Mouse (Mus musculus): ENCODE data around the gene Svbp. TPM values are rescaled to one million over a fixed set of nuclear protein-coding genes. Genes with fewer than 3 reads are reported as not detected.

Gene Svbp
- polyA plus RNA-seq, 1 experiment from 2014 or later = 131 TPM

- Histone ChIP-seq H3K27ac (ENCODE audit: low read depth, low read length) (no peak overlapping the region), H3K36me3 (ENCODE audit: control insufficient read depth, insufficient read depth, low read length) (no peaks in the 10 kb centered on the region), H3K27me3 (ENCODE audit: control insufficient read depth, insufficient read depth, low read length) (no peaks in the 10 kb centered on the region), H3K4me3 (ENCODE audit: low read length) (no peak overlapping the region), H3K9ac (ENCODE audit: low read depth, low read length) (no peak overlapping the region), H3K9me3 (ENCODE audit: control insufficient read depth, low read length) (no peaks in the 10 kb centered on the region), H3K4me2 (replicated peaks; ENCODE audit: low read depth, low read length) (no peak overlapping the region), H3K4me1 (ENCODE audit: control insufficient read depth, insufficient read depth, low read length) (no peaks in the 10 kb centered on the region)
- no peak for ATAC-seq (ENCODE audit: low FRiP score, low TSS enrichment)
- WGBS = 83% methylated on average over 4 of the region's 4 CpGs
Observed at GRCm38 (mm10) chr4:119185771-119186170, 9.3 kb upstream of the Svbp start.

GRCm38 (mm10) chr4:119188060-119188785, 6.9 kb upstream of the Svbp start:
- Histone ChIP-seq H3K4me3 (ENCODE audit: low read length) (no peak overlapping the region), H3K36me3 (ENCODE audit: control insufficient read depth, insufficient read depth, low read length) (no peaks in the 10 kb centered on the region), H3K27ac (ENCODE audit: low read depth, low read length) (no peak overlapping the region), H3K27me3 (ENCODE audit: control insufficient read depth, insufficient read depth, low read length) (no peaks in the 10 kb centered on the region), H3K4me1 (ENCODE audit: control insufficient read depth, insufficient read depth, low read length) (no peaks in the 10 kb centered on the region), H3K9ac (ENCODE audit: low read depth, low read length) (no peak overlapping the region), H3K9me3 (ENCODE audit: control insufficient read depth, low read length) (no peaks in the 10 kb centered on the region), H3K4me2 (replicated peaks; ENCODE audit: low read depth, low read length) (no peak overlapping the region)
- no peak for ATAC-seq (ENCODE audit: low FRiP score, low TSS enrichment)
- WGBS = 45% methylated on average over 11 of the region's 11 CpGs

GRCm38 (mm10) chr4:119189392-119189791, 5.7 kb upstream of the Svbp start:
- no peaks in the 10 kb centered on the region for H3K27me3 ChIP-seq (ENCODE audit: control insufficient read depth, insufficient read depth, low read length)
- no peak overlapping the region for H3K4me2 ChIP-seq (replicated peaks; ENCODE audit: low read depth, low read length)
- no peak overlapping the region for H3K27ac ChIP-seq (ENCODE audit: low read depth, low read length)
- H3K9me3 ChIP-seq (ENCODE audit: control insufficient read depth, low read length) = no peaks in the 10 kb centered on the region
- no peak overlapping the region for H3K4me3 ChIP-seq (ENCODE audit: low read length)
- 84% methylated on average over 6 of the region's 6 CpGs for WGBS
- no peak overlapping the region for H3K9ac ChIP-seq (ENCODE audit: low read depth, low read length)
- H3K36me3 ChIP-seq (ENCODE audit: control insufficient read depth, insufficient read depth, low read length) = no peaks in the 10 kb centered on the region
- ATAC-seq (ENCODE audit: low FRiP score, low TSS enrichment) = no peak
- H3K4me1 ChIP-seq (ENCODE audit: control insufficient read depth, insufficient read depth, low read length) = no peaks in the 10 kb centered on the region

GRCm38 (mm10) chr4:119189864-119190263, 5.2 kb upstream of the Svbp start, which contains the start of gene Ermap:
TSS of gene Ermap (minus strand) at chr4:119190011.
- Histone ChIP-seq H3K9me3 (ENCODE audit: control insufficient read depth, low read length) (no peaks in the 10 kb centered on the region), H3K9ac (ENCODE audit: low read depth, low read length) (no peak within 1 kb of the TSS), H3K4me2 (replicated peaks; ENCODE audit: low read depth, low read length) (no peak within 1 kb of the TSS), H3K36me3 (ENCODE audit: control insufficient read depth, insufficient read depth, low read length) (no peaks in the 10 kb centered on the region), H3K4me3 (ENCODE audit: low read length) (no peak within 1 kb of the TSS), H3K27me3 (ENCODE audit: control insufficient read depth, insufficient read depth, low read length) (no peaks in the 10 kb centered on the region), H3K4me1 (ENCODE audit: control insufficient read depth, insufficient read depth, low read length) (no peaks in the 10 kb centered on the region), H3K27ac (ENCODE audit: low read depth, low read length) (no peak within 1 kb of the TSS)
- ATAC-seq (ENCODE audit: low FRiP score, low TSS enrichment) = no peak
- 71% methylated on average over 6 of the region's 6 CpGs for WGBS

- Histone ChIP-seq H3K4me2 (replicated peaks; ENCODE audit: low read depth, low read length) (no peak overlapping the region), H3K27me3 (ENCODE audit: control insufficient read depth, insufficient read depth, low read length) (no peaks in the 10 kb centered on the region), H3K9ac (ENCODE audit: low read depth, low read length) (no peak overlapping the region), H3K9me3 (ENCODE audit: control insufficient read depth, low read length) (no peaks in the 10 kb centered on the region), H3K36me3 (ENCODE audit: control insufficient read depth, insufficient read depth, low read length) (no peaks in the 10 kb centered on the region), H3K27ac (ENCODE audit: low read depth, low read length) (no peak overlapping the region), H3K4me3 (ENCODE audit: low read length) (no peak overlapping the region), H3K4me1 (ENCODE audit: control insufficient read depth, insufficient read depth, low read length) (no peaks in the 10 kb centered on the region)
- no peak for ATAC-seq (ENCODE audit: low FRiP score, low TSS enrichment)
- 85% methylated on average over 8 of the region's 8 CpGs for WGBS
Observed at GRCm38 (mm10) chr4:119190618-119191017, 4.5 kb upstream of the Svbp start.

- H3K4me2 ChIP-seq (replicated peaks; ENCODE audit: low read depth, low read length) = no peak overlapping the region
- no peak overlapping the region for H3K27ac ChIP-seq (ENCODE audit: low read depth, low read length)
- H3K27me3 ChIP-seq (ENCODE audit: control insufficient read depth, insufficient read depth, low read length) = no peaks in the 10 kb centered on the region
- H3K36me3 ChIP-seq (ENCODE audit: control insufficient read depth, insufficient read depth, low read length) = no peaks in the 10 kb centered on the region
- H3K9me3 ChIP-seq (ENCODE audit: control insufficient read depth, low read length) = no peaks in the 10 kb centered on the region
- no peak overlapping the region for H3K9ac ChIP-seq (ENCODE audit: low read depth, low read length)
- WGBS = 66% methylated on average over 3 of the region's 3 CpGs
- H3K4me1 ChIP-seq (ENCODE audit: control insufficient read depth, insufficient read depth, low read length) = no peaks in the 10 kb centered on the region
- ATAC-seq (ENCODE audit: low FRiP score, low TSS enrichment) = no peak
- H3K4me3 ChIP-seq (ENCODE audit: low read length) = no peak overlapping the region
Observed at GRCm38 (mm10) chr4:119191273-119191672, 3.8 kb upstream of the Svbp start.

- Histone ChIP-seq H3K9ac (ENCODE audit: low read depth, low read length) (no peak overlapping the region), H3K27me3 (ENCODE audit: control insufficient read depth, insufficient read depth, low read length) (no peaks in the 10 kb centered on the region), H3K4me1 (ENCODE audit: control insufficient read depth, insufficient read depth, low read length) (no peaks in the 10 kb centered on the region), H3K4me3 (ENCODE audit: low read length) (no peak overlapping the region), H3K27ac (ENCODE audit: low read depth, low read length) (no peak overlapping the region), H3K4me2 (replicated peaks; ENCODE audit: low read depth, low read length) (no peak overlapping the region), H3K36me3 (ENCODE audit: control insufficient read depth, insufficient read depth, low read length) (0 out of 2 replicates have a peak, but pooled peaks cover 3% of the 10 kb centered on the region), H3K9me3 (ENCODE audit: control insufficient read depth, low read length) (no peaks in the 10 kb centered on the region)
- WGBS = 93% methylated on average over 4 of the region's 4 CpGs
- no peak for ATAC-seq (ENCODE audit: low FRiP score, low TSS enrichment)
Observed at GRCm38 (mm10) chr4:119192757-119193156, 2.3 kb upstream of the Svbp start.

- H3K27ac ChIP-seq (ENCODE audit: low read depth, low read length) = peak overlapping the region; percentile 24; the same call in 1 of the 2 replicates
- peak overlapping the region; percentile 85 for H3K9ac ChIP-seq (ENCODE audit: low read depth, low read length)
- H3K4me3 ChIP-seq (ENCODE audit: low read length) = peak overlapping the region; percentile 87
- H3K4me1 ChIP-seq (ENCODE audit: control insufficient read depth, insufficient read depth, low read length) = no peaks in the 10 kb centered on the region
- H3K27me3 ChIP-seq (ENCODE audit: control insufficient read depth, insufficient read depth, low read length) = no peaks in the 10 kb centered on the region
- no peak; the same call in 1 of the 2 replicates for ATAC-seq (ENCODE audit: low FRiP score, low TSS enrichment)
- H3K4me2 ChIP-seq (replicated peaks; ENCODE audit: low read depth, low read length) = peak overlapping the region; percentile 72
- 10% methylated on average over 18 of the region's 18 CpGs for WGBS
- peaks cover 11% of the 10 kb centered on the region; the same call in 1 of the 2 replicates for H3K36me3 ChIP-seq (ENCODE audit: control insufficient read depth, insufficient read depth, low read length)
- H3K9me3 ChIP-seq (ENCODE audit: control insufficient read depth, low read length) = no peaks in the 10 kb centered on the region
Observed at GRCm38 (mm10) chr4:119195582-119196320, 645 bp downstream of the Svbp start.

GRCm38 (mm10) chr4:119198105-119198504, 3.0 kb downstream of the Svbp start:
- no peak for ATAC-seq (ENCODE audit: low FRiP score, low TSS enrichment)
- Histone ChIP-seq H3K36me3 (ENCODE audit: control insufficient read depth, insufficient read depth, low read length) (peaks cover 18% of the 10 kb centered on the region; the same call in 1 of the 2 replicates), H3K9ac (ENCODE audit: low read depth, low read length) (no peak overlapping the region), H3K9me3 (ENCODE audit: control insufficient read depth, low read length) (no peaks in the 10 kb centered on the region), H3K27ac (ENCODE audit: low read depth, low read length) (no peak overlapping the region), H3K4me3 (ENCODE audit: low read length) (no peak overlapping the region), H3K27me3 (ENCODE audit: control insufficient read depth, insufficient read depth, low read length) (no peaks in the 10 kb centered on the region), H3K4me1 (ENCODE audit: control insufficient read depth, insufficient read depth, low read length) (no peaks in the 10 kb centered on the region), H3K4me2 (replicated peaks; ENCODE audit: low read depth, low read length) (no peak overlapping the region)
- WGBS = 87% methylated on average over 6 of the region's 6 CpGs
